Comparison of ENCODE assay signal across 12 mouse cellular contexts in genomic region chr1:181035015-181035778, GRCm38 (mm10). TPM values are rescaled to one million over a fixed set of nuclear protein-coding genes. Genes with fewer than 3 reads are reported as not detected.
"Had no signal": no experiment of that assay in that cellular context is flagged by ENCODE, and none has a peak within 500 bp of the region (broad histone marks: within the 10 kb centered on the region; RNA-seq: fewer than 3 reads in every experiment).

No protein-coding gene starts in this region.

RNA-seq across cellular contexts. Expression of gene 9130409I23Rik, which starts 15.8 kb away (rescaled TPM):
- total RNA-seq: layer of hippocampus, adult 18-20 months; layer of hippocampus, postnatal 36 days; left cerebral cortex, adult 8-10 months; left cerebral cortex, postnatal 25 days; midbrain, postnatal 0 days had no signal
- polyA plus RNA-seq: intestine, embryonic 14.5 days; kidney, embryonic 16.5 days; limb, embryonic 11.5 days; limb, embryonic 15.5 days; macrophage; midbrain, postnatal 0 days; neural tube, embryonic 14.5 days; testis, adult 2 months had no signal
